Mouse (Mus musculus) cerebellum, adult 18-20 months (tissue): ENCODE measurements around the gene Iars.

Source experiments
- DNase-seq, 2 experiments: peaks; one replicate each; pipeline ENCODE4 v3.0.0; 2021

The Iars gene

DNA sequence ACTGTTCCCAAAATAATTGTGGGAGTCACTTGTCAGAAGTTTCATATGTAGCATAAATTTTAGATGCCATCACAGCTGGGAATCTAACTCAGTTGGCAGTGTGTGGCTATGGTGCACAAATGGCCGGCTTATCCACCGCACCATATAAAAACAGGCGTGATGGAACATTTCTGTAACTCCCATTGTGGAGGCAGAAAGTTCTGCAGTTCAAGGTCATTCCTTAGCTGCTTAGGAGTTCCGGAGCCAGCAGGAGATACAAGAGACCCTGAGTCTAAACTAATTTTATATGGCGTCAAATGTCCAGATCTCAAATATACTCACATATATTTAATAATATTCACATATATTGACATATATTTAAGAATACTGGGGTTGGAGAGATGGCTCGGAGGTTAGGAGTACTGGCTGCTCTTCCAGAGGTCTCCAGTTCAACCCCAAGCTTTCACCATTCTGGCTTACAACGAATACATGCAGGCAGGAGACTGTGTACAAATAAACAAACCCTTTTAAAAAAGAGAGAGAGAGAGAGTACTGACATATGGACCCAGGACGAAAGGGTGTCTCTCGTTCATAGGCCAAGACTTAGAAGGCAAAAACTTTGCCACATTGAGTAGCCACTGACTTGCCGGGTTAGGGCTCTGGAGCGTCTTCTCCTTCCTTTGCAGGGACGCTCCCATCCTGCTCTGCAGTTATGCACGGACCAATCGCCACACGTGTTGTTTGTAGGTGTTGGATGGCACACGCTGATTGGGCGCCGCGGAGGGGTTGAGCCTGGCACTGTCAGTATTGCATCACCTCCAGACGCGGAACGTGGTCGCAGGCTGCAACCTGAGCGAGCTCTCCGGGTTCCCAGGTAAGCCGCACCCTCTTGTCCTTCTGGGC lies at the start of gene Iars:
Gene Iars (plus strand): TSS at position 750 of the 882 bp plus-strand sequence.
- DNase-seq, result peak; percentile 99

GRCm38 (mm10) chr13:49639965-49640364 lies 41.9 kb upstream of the Iars start:
- no peak for DNase-seq

DNA sequence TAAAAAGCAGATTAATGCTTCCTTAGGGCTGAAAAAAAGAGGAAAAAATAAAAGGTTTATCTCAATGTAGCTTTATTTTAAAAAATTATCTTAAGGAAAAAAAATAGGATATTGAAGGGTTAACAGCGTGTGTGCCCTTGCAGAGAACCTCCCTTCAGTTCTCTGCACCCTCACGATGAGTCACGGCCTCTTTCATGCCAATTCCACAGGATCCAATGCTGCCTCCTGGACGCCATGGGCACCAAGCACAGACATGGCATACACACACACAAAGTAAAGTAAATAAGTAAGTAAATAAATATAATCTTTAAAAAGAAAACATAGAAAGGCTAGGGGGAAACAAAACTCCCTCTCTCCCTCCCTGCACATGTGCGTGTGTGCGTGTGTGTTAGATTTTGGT lies 39.2 kb upstream of the Iars start:
- no peak for DNase-seq

DNA sequence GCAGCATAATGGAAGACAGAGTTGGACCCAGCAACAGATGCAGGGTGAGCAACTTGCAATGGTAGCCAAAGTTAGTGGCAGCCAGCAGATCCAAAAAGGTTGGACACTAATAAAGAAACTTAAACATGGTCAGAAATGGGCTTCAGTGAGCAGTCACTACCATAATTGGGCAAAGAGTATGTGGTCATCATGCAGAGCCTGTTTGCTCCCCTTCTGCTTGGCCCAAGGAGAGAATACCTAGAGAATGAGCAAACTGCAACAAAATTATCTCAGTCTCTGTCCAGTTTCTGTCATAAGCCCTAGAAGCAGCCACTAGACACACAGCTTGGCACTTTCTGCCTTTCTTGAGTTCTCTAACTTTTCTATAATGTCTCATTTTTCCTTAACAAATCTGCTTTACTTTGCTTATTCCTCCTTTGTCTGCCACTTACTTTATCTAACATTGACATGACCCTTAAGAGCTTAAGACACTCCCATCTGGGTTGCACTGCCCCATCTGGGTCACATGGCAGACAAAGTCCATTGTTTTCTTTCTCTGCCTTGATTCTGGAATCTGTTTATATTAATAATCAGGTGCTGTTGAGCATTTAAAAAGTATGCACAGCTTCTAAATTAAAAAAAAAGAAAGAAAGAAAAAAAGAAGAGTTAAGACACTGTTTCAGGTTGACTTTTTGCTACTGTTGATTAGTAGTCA lies 38.1 kb upstream of the Iars start:
- DNase-seq, result no peak

- no peak for DNase-seq
Measured at GRCm38 (mm10) chr13:49644731-49645529, 37.0 kb upstream of the Iars start.

GRCm38 (mm10) chr13:49646019-49646418 lies 35.9 kb upstream of the Iars start:
- no peak for DNase-seq

DNA sequence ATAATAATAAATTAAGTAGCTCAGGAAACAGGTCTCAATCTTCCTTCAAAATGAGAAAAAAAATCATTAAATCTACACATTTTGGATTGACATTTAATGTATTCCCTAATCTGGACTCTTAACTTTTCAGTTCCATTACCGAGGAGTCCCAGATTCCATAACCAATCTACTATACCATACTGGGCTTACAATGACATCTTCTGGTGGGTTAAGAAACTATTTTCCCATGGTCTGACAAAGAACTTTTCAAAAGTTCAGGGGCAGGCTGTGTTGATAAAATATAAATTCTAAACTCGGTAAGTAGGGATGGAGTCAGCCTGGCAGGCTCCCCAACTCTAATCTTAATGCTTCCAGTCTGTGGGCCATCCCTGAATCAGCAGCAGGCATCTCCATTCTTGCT lies 30.8 kb upstream of the Iars start:
- no peak for DNase-seq

DNA sequence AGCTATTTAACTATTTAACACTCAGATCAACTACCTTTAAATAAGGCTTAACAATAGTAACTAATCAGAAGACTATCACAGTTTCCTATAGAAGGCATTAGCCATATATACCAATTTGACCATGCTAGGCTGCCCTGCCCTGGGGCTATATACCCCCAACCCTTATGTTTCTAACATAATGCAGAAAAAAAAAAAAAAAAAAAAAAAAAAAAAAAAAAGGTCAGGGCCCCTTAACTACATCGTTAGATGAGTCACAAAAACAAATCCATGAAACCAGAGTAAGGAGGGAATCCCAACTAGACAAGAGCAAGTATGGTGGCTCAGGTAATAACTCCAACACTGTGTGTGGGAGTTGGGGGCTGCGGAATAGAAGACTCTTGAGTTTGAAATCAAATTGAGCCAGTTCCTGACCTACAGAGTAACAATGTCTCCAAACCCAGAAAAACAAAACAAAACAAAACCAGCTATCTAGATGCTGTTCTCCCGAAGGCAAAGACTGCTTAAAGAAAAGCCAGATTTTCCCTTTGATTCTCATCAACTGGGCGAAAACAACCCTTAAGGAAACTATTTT lies 30.0 kb upstream of the Iars start:
- DNase-seq, result no peak

DNA sequence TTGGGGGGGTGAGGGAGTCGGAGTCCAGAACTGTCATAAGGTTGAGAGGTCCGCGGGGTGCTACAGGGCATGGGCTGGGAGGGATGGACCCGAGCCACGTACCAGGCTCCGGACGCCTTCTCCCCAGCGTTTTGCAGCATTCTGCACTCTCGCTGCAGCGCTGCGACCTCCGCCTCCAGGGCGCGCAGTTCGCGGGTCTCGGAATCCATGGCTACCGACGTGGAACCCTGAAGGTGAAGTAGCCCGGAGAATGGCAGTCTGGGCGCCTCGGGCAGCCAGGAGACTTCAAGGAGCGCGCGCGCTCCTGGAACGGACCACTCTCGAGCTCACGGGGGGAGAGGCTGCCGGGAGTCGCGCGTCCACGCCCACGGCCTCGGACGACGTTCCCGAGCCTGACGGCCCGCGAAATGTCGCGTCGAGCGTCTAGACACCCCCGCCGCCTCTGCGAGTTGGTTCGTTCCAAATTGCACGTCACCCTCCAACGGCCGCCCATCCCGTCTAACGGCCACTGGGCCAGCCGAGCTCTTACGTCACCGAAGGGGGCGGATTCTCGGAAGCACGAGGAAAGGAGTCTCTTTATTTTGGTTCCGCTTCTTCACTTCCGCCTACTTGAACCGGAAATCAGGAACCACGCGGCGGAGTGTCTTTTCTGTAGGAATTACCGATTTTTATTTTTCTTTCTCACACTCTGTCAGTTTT lies 29.3 kb upstream of the Iars start, which contains the start of the genes Cenpp and Nol8:
Gene Cenpp (minus strand): TSS at position 305 of the 699 bp plus-strand sequence.
Gene Nol8 (plus strand): TSS at position 598 of the 699 bp plus-strand sequence.
- DNase-seq, result peak; percentile 99

DNA sequence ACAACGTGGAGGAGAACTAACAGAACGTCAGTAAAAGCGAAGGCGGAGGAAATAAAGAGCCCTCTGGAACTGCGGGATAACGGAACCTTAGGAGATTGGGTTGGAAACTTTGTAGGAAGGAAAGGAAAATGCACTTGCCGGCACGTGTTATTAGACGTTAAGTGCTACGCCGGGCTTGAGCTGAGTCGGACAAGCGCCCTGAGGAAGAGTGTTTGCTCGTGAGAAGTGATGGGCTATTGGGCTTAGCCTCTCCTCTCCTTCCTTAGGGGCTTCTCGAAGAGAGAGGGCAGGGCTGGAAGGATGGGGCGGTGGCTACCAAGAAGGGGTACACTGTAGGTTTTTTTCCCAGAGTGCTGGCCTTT lies 28.7 kb upstream of the Iars start:
- peak in 1 of 2 experiments; percentile 53 for DNase-seq

- no peak for DNase-seq
Measured at GRCm38 (mm10) chr13:49677793-49678192, 4.1 kb upstream of the Iars start.

DNA sequence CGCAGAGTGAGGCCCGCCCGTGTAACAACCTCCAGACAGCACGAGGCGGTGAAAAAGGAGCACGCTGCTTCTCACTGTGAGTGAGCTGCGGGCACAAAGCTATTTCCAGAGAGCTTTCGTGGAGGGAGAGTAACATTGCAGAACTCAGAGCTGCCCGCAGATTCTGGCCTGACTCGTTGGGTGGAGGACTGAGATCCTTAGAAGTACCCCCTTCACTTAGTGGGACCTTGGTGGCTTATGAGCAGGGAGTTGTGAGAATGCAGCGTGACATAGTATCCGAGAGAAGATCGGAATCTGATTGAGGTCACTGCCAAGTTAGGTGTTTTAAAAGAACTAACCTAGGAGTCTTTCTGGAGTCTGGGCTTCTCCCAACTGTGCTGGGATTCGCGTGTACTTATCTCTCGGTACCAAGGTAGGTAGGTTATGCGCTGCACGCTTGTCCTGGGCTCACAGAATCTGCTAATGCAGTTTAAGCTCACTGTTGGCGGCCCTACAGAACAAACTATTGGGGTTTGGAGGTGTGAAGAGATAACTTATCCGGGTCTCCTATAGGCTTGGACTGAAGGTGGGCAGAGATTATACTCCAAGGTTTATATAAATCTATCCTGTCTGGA lies 440 bp downstream of the Iars start:
- DNase-seq, result no peak

DNA sequence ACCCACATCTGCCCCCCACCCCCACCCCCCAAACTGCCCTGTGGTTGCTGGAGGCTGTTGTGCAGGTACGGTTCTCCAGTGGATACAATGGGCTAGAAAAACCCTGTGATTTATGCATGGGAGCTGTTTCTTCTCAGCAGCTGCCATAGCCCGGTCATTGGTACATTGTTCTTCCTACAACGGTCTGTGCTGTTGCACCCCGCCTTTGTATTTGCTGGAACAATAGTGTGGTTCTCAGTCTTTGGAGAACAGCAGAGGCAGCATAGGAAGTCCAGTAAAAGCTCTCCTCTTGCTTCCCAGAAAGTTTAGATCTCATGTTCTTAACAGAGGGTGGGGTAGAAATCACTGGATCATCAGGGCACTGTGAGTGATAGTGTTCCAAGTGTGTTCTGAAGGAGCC lies 2.4 kb downstream of the Iars start:
- no peak for DNase-seq

DNA sequence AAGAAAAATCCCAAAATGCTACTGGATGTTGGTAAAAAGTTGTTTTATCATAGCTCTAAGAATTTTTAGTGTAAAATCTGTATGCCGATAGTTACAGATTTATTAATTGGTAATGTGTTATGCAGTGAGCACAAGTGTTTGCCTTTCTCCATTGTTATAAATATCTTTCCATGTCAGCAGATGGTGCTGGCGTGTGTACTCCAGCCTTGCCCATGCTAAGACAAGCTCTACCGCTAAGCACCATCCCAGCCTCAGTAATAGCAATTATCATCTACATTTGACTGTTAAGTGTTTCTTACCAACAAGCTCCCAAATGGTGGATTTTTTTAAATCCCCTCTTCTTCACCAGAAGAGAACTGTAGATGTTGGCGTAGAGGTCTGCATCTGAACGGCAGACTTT lies 9.2 kb downstream of the Iars start:
- no peak for DNase-seq

- no peak for DNase-seq
Measured at GRCm38 (mm10) chr13:49703216-49703779, 21.4 kb downstream of the Iars start.

- no peak for DNase-seq
Measured at GRCm38 (mm10) chr13:49706032-49706690, 24.3 kb downstream of the Iars start.

GRCm38 (mm10) chr13:49708311-49708710 lies 26.4 kb downstream of the Iars start:
- DNase-seq, result no peak

DNA sequence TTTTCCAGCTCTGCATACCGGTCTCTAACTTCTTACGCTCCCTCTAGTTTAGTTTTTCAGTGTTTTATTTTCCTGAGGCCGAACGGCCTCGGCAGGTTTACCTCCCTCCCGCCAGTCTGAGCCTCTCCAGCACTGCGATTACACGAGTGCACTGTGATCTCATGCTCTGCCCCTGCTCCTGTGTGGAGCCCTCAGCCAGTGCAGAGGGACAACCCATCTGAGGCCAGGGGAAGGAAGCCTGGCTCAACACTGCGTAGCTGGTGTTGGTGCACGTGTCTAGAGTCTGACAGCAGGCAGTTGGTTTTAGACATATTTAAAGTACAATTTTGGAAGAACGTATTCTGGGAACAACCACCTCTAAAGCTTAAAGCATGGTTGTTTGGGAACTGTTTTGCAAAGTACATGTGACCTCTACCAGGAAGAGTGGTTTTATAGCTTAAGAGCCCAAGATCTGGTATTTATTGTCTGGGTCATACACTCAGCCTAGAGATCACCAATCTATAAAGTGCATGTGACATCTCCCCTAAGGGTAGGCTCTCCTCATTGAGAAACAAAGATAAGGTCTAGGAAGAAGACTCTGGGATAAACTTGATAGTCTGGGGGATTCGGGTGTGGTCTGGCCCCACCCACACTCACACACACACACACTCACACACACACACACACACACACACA lies 30.3 kb downstream of the Iars start:
- DNase-seq, result no peak

DNA sequence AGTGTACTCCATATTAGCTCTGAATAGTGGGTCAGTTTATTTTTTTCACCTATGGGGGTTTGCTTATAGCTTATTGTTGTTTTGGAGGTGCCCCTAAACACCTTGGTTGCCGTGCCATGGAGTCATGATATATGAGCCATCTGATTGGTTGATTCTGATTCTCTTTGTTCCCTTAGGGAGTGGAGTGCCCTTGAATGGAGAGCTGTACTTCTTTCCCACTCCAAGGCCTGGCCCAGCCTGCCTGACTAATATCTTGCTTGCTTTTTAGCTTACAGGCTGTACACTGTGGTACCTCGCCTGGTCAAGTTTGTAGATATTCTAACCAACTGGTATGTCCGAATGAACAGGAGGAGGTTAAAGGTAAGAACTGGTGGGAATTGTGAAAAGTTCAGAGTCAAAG lies 37.4 kb downstream of the Iars start:
- no peak for DNase-seq

GRCm38 (mm10) chr13:49736430-49736829 lies 54.5 kb downstream of the Iars start:
- DNase-seq, result no peak
